Mouse (Mus musculus): Measurements from ENCODE around the gene Ifitm1.
A peak's percentile ranks its signal among the peaks of the same experiment; 100 is the strongest.
"Not testable (repeated sequence)": the region's sequence is repeated elsewhere in the genome, so short reads cannot be mapped to it uniquely, and the experiment has no call there.

Ifitm1 gene

GRCm38 (mm10) chr7:140974940-140975339 is 7.9 kb downstream of the Ifitm1 start:
- no peak for DNase-seq (ENCODE audit: low read depth, low spot score)

GRCm38 (mm10) chr7:140975465-140975864 is 8.4 kb downstream of the Ifitm1 start:
- no peak for DNase-seq (ENCODE audit: low read depth, low spot score)

DNA sequence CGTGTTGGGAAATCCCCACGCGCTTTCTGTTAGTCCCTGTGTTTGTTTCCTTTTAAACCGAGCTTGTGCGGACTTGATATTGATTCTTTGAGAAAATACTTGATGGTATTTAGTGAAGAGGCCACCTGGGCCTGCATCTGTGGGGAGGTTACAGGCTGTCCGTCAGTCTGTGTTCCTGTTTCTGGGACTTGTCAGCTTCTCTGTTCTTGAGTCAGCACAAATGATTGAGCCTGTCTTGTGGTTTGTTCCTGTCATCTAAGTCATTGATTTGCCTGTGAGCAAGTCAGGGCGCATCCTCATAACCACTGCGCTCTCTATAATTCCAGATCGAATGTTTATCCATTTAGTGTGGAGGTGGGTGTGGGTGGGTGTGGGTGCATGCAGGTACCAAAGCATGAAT is 9.7 kb downstream of the Ifitm1 start:
- DNase-seq (ENCODE audit: low read depth, low spot score) = not testable (repeated sequence)

DNA sequence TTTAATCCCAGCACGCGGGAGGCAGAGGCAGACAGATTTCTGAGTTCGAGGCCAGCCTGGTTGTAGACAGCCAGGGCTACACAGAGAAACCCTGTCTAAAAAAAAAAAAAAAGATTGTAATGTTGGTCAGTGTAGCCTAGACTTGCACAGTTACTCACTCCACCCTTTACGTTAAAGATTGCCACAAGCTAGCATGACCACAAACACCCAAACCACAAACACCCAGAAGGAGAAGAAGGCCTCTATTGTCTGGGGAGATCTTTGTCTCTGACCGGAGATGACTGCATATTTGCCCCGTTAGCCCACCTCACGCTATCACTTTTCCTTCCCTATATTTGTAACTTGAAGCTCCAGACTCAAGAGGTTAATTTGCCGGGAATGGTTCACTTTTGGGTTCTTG is 14.7 kb downstream of the Ifitm1 start:
- DNase-seq (ENCODE audit: low read depth, low spot score) = no peak

- DNase-seq (ENCODE audit: low read depth, low spot score) = no peak
Measured at GRCm38 (mm10) chr7:140982971-140983370, 15.9 kb downstream of the Ifitm1 start.

- DNase-seq (ENCODE audit: low read depth, low spot score) = peak; percentile 86
Measured at GRCm38 (mm10) chr7:140987182-140988138, 20.4 kb downstream of the Ifitm1 start.

DNA sequence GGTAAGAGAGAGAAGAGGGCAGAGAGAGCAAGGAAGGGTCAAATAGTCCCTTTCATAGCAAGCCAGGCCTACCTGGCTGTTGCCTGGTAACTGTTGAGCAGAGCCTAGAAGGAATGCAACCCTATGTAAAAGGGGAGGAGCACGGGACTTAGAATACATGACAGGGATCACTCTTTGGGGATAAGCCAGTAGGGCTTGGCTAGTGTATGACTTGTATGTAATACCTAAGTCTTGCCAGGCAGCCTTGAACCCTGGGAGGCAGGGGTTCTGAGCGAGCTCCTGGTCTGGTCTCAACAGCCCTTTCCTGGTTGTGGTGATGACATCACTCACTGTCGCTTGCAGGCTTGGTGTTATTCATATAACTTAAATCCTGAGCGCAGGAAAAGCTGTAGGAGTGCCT is 22.0 kb downstream of the Ifitm1 start:
- no peak for DNase-seq (ENCODE audit: low read depth, low spot score)

- DNase-seq (ENCODE audit: low read depth, low spot score) = no peak
Measured at GRCm38 (mm10) chr7:140990185-140990584, 23.2 kb downstream of the Ifitm1 start.

GRCm38 (mm10) chr7:140990622-140991021 is 23.6 kb downstream of the Ifitm1 start:
- DNase-seq (ENCODE audit: low read depth, low spot score) = no peak

DNA sequence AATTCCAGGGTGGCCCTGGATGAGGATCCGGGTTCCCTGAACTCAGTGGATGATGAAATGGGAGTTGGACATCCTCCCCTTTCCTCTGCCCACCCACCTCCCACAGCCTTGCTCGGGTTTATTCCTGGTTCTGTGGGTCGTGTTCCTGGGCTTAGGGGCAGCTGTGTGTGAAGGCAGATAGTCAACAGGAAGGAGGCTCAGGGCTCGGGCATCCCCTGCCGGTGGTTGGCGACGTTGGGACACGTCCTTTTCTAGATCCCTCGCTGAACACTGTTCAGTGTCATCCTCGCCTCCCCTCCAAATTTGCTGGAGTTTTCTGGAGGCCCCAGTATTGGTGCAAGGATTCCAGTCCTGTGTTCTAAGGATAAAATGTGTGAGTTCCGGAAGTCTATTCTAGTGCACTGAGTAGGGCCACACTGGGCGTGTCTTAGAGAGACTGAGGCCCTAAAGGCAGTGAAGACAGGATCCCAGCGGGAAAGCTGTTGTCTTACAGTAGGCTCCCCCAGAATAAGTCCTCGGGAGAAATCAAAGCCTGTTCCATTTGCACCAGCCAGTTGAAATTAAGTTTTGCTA is 24.2 kb downstream of the Ifitm1 start:
- no peak for DNase-seq (ENCODE audit: low read depth, low spot score)

DNA sequence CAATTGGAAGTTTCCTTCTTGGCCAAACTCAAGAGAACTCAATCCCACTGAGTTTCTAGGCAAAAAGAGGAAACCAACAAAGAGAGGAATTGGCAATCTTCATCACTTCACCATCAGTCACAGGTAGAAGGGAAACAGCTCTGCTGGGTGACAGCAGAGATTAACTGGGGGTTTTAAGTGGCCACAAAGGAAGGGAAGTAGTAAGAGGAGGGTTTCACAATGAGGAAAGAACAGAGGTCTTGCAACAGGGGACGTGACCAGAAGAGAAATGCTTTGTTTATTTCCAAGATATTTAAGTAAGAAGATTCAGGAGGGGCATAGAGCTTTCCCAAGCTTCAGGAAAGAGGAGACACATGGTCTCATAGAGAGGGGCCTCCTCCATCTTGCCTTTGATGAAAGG is 30.8 kb downstream of the Ifitm1 start:
- peak; percentile 80 for DNase-seq (ENCODE audit: low read depth, low spot score)

GRCm38 (mm10) chr7:140998853-140999700 is 32.1 kb downstream of the Ifitm1 start:
- DNase-seq (ENCODE audit: low read depth, low spot score) = peak; percentile 92

- peak; percentile 95 for DNase-seq (ENCODE audit: low read depth, low spot score)
Measured at GRCm38 (mm10) chr7:141000881-141001708, 34.1 kb downstream of the Ifitm1 start.

- no peak for DNase-seq (ENCODE audit: low read depth, low spot score)
Measured at GRCm38 (mm10) chr7:141003248-141004010, 36.4 kb downstream of the Ifitm1 start.

GRCm38 (mm10) chr7:141006446-141006845 is 39.4 kb downstream of the Ifitm1 start:
- DNase-seq (ENCODE audit: low read depth, low spot score) = no peak

DNA sequence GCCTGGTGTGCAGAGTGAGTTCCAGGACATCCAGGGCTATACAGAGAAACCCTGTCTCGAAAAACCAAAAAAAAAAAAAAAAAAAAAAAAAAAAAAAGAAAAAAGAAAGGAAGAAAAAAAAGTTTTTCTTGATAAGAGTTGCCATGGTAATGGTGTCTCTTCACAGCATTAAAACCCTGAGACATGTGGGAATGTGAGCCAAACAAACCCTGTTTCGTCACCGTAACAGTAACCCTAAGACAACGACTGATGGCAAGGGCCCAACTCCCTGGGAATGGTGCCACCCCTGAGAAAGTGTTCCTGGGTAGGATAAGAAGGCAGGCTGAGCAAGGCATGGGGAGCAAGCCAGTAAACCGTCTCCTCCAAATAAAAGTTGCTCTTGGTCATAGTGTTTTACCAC is 39.9 kb downstream of the Ifitm1 start:
- no peak for DNase-seq (ENCODE audit: low read depth, low spot score)

DNA sequence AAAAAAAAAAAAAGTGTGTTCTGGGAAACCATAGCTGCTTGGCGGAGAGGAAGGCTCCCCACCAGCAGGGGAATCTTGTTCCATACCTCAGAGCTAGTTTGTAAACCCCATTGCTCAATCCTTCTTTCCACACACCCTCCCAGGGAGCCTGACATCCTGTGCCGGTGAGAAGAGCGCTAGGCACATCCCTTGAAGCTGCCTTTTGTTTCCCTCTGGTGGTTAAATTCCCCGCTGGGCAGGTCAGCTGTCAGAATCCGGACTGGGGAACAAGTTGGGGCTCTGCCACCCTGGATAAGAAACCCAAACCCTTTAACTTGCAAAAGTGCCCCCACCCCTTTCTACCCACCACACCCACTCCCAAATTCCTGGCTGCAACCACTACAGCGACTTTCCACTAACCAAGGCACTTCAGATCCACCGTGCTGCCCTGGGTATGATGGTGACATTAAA is 41.3 kb downstream of the Ifitm1 start:
- no peak for DNase-seq (ENCODE audit: low read depth, low spot score)

- peak; percentile 81 for DNase-seq (ENCODE audit: low read depth, low spot score)
Measured at GRCm38 (mm10) chr7:141008938-141009660, 42.1 kb downstream of the Ifitm1 start.

DNA sequence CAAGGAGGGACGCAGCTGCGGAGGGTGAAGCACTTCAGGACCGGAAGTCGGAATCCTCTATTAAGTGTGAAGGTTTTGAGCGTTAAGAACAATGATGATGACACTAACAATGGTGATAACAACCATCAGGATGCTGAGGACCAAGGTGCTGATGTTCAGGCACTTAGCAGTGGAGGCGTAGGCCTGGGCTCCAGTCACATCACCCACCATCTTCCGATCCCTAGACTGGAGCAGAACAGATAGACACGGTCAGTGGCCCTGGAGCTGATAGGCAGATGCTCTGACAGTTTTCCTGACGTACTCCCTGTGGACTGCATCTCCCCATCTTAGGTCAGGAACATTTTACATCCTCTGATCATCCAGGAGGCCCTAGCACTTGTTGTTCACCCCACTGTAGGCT is 42.6 kb downstream of the Ifitm1 start:
- no peak for DNase-seq (ENCODE audit: low read depth, low spot score)

DNA sequence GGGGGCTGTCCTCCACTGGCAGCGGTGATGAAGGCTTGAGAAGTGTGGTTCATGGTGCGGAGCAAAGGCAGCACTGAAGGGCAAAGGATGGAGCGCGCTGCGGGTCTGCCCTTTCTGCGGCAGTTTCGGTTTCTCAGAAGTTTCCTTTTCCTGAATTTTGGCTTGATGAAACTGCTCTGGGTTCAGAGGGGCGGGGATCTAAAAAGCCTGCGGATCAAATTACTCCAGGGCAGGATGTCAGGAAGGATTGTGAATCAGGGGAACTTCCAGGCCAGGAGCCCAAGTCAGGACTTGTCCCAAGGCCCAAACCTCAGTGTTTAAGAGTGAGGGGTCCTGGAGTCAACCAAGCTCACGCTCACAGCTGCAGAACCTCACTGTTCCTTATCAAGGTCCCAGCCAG is 43.6 kb downstream of the Ifitm1 start, which contains the start of gene Ifitm3:
Ifitm3 (minus strand) TSS at position 178 of the 400 bp plus-strand sequence.
- DNase-seq (ENCODE audit: low read depth, low spot score) = no peak
